Mouse (Mus musculus) c-Kit-positive CD71-positive TER-119-negative erythroid progenitor cells, embryonic 14.5 days (primary cell): ENCODE data around the gene Klk1b9.
"Not testable (repeated sequence)": the region's sequence is repeated elsewhere in the genome, so short reads cannot be mapped to it uniquely, and the experiment has no call there.

Source experiments
- DNase-seq: peaks from one replicate; pipeline ENCODE4 v3.0.0-alpha.2; 2013; ENCODE audit warnings: low read depth

Klk1b9 gene

DNA sequence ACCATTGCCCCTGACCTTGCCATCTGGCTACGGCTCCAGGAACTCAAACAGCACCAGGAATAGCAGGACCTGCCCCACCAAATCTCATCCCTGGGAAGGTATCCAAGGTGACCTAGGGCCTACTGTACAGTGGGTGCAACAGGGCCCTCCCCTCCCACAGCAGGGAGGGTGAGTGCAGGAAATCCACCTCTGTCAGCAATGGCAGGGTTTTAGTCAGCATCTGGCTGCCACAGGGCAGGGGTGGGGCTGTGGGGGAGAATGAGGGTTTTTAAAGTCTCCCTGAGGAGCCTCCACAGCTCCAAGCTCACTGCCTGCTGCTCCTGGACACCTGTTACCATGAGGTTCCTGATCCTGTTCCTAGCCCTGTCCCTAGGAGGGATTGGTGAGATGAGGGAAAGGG is at the start of gene Klk1b9:
TSS of gene Klk1b9 (plus strand) at position 301 of the 400 bp plus-strand sequence.
- DNase-seq = not testable (repeated sequence)

DNA sequence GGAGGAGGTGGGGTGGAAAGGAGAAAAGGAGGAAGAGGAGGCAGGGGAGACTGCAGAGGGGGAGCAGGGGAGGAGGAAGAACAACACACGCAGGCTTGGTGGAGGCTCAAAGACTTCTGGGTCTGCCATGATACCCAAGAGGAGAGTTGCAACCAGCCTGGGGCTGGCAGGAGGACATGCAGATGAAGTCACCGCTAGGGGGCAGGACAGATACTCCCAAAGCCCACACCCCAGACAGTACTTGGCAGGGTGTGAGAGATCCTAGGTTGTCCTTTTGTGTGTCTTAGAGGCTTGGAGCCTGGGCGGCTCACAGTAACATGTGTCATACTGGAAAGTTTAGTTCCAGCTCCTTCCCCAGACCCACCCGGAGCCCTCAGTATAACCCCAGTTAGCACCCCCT is 47.3 kb upstream of the Klk1b9 start:
- DNase-seq = no peak

GRCm38 (mm10) chr7:43932337-43932736 is 43.5 kb upstream of the Klk1b9 start:
- DNase-seq = no peak

DNA sequence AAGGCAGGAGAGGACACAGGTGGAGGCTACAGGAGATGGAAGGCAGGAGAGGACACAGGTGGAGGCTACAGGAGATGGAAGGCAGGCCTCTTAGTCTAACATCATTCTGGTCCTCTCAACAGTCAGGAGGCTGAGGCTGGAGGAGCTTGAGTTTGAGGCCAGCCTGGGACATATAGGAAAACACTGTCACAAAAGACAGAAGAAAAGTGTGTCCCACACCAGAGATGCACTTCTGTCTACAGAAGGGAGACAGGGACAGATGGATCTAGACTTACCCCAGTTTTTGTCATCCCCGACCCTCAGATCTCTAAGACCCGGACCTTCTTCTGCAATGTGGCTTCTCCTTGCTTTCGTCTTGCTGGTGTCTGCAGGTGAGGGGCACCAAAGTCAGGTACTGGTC is 42.4 kb upstream of the Klk1b9 start, which contains the start of gene Klk15:
TSS of gene Klk15 (plus strand) at position 301 of the 400 bp plus-strand sequence.
- DNase-seq = no peak

DNA sequence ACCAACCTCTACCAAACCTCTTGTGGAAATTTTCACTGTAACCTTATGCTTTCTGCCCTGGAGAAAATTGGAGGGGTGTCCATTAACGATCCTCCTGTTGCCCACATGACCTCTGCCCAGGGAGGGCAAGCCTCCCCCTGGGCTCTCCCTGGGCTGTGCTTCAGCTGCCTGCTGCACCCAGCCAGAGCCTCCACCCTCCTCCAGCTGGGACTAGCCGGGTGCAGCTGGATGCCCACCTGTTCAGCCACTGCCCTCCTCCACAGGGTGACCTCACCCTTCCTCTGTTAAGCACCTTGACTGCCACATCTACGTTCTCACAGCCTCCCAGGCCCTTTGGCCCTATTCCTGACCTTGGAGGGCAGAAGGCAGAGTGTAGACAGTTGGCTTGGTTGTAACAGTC is 41.1 kb upstream of the Klk1b9 start:
- DNase-seq = no peak

DNA sequence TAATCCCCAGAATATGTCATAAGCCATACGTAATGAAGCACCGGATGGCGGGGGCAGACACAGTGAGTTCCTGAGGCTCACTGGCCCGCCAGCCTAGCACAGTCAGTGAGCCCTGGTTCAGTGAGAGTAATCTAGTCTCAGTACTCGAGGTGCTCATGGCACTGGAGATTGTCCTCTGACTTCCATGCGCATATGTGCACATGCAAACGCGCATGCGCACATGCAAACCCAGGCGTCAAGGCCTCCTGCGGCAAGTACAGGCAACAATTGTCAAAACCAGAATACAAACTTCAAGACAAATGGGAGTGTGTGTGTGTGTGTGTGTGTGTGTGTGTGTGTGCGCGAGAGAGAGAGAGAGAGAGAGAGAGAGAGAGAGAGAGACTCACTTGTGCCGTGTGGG is 39.3 kb upstream of the Klk1b9 start:
- DNase-seq = no peak

DNA sequence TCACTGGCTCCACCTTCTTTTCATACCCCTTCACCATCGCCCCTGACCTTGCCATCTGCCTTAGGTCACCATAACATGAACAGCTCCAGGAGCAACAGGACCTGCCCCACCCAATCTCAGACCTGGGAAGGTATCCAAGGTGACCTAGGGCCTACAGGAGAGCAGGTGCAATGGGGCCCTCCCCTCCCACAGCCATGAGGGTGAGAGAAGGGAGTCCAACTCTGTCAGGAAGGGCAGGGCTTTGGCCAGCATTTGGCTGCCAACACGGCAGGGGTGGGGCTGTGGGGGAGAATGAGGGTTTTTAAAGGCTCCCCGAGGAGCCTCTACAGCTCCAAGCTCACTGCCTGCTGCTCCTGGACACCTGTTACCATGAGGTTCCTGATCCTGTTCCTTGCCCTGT is 33.6 kb upstream of the Klk1b9 start:
- not testable (repeated sequence) for DNase-seq

DNA sequence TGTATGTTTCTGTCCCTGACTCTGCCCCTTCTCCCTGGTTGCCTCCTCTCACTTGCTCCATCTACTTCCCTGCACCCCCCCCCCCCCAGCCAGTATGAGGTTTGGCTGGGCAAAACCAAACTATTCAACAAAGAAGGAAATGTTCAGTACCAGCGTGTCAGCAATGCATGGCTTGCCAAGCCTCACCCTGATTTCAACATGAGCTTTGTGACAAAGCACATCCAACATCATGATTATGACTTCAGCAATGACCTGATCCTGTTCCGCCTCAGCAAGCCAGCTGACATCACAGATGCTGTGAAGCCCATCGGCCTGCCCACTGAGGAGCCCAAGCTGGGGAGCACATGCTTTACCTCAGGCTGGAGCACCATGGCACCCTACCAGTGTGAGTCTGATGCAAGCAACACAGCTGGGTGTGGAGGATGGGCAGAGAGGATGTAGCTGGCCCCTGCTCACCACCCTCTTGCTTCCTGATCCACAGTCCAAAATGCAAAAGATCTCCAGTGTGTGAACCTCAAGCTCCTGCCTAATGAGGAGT is 31.1 kb upstream of the Klk1b9 start:
- DNase-seq = no peak

DNA sequence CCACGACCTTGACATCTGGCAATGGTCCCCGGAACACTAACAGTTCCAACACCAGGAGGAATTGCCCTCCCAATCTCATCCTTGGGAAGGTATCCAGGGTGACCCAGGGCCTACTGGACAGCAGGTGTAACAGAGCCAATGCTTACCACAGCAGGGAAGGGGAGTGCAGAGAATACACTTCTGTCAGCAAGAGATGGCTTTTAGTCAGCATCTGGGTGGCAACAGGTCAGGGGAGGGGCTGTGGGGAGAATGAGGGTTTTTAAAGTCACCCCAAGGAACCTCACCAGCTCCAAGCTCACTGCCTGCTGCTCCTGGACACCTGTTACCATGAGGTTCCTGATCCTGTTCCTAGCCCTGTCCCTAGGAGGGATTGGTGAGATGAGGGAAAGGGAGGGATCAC is 25.5 kb upstream of the Klk1b9 start, which contains the start of gene Klk1b8:
TSS of gene Klk1b8 (plus strand) at position 301 of the 400 bp plus-strand sequence.
- DNase-seq = no peak

GRCm38 (mm10) chr7:43952703-43953102 is 23.2 kb upstream of the Klk1b9 start:
- DNase-seq = no peak

DNA sequence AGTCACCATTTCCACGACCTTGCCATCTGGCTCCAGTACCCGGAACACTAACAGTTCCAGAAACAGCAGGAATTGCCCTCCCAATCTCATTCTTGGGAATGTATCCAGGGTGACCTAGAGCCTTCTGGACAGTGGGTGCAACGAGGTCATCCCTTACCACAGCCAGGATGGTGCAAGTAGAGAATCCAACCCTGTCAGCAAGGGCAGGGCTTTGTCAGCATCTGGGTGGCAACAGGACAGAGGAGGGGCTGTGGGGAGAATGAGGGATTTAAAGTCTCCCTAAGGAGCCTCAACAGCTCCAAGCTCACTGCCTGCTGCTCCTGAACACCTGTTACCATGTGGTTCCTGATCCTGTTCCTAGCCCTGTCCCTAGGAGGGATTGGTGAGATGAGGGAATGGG is 9.4 kb upstream of the Klk1b9 start, which contains the start of gene Klk1b1:
TSS of gene Klk1b1 (plus strand) at position 301 of the 400 bp plus-strand sequence.
- no peak for DNase-seq

DNA sequence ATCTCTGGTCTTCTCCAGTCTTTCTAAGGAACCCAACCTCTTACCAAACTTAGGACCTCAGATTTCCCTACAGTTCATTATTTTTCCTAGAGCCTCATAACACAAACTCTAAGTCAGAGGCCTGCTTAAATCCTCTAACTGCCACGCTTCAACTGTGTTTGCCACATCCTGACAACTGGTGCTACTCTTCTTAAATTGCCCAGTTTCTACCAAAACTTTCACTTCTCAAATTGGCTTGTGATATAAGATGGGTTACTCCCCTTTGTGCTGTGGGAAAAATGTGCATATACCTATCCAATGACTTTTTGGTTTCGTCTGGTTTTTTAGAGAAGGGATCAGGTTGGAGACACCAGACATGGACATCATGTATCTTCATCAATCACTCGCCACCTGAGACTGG is 8.8 kb upstream of the Klk1b9 start:
- no peak for DNase-seq

DNA sequence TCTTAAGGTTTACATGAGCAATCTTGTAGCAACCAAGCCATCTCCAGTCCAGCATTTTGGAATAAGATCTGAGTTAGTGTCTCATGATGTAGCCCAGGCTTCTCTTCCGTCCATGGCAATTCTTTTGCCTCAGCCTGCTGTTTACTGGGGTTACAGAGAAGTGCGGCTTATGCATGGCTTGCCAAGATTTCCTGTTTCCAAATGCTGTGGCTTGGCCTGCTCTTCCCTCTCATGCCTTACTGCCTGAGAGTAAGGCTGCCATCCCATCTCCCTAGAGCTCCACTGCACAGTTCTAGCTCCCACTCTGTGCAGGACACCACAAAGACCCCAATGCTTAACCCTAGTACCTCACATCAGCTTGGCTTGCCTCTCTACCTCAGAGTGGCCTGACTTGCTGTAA is 8.2 kb upstream of the Klk1b9 start:
- DNase-seq = no peak

- DNase-seq = no peak
Observed at GRCm38 (mm10) chr7:43985657-43986056, 9.8 kb downstream of the Klk1b9 start.

- not testable (repeated sequence) for DNase-seq
Observed at GRCm38 (mm10) chr7:43994821-43995220, 19.0 kb downstream of the Klk1b9 start.

GRCm38 (mm10) chr7:43995577-43995976 is 19.7 kb downstream of the Klk1b9 start, which contains the start of gene Klk1b11:
Gene Klk1b11 (plus strand): TSS chr7:43995877.
- DNase-seq = not testable (repeated sequence)

- no peak for DNase-seq
Observed at GRCm38 (mm10) chr7:44004847-44005246, 29.0 kb downstream of the Klk1b9 start.

- DNase-seq = not testable (repeated sequence)
Observed at GRCm38 (mm10) chr7:44011868-44012267, 36.0 kb downstream of the Klk1b9 start, which contains the start of gene Klk1b26. Gene Klk1b26 (plus strand): TSS chr7:44012168.

- not testable (repeated sequence) for DNase-seq
Observed at GRCm38 (mm10) chr7:44014666-44015065, 38.8 kb downstream of the Klk1b9 start.

DNA sequence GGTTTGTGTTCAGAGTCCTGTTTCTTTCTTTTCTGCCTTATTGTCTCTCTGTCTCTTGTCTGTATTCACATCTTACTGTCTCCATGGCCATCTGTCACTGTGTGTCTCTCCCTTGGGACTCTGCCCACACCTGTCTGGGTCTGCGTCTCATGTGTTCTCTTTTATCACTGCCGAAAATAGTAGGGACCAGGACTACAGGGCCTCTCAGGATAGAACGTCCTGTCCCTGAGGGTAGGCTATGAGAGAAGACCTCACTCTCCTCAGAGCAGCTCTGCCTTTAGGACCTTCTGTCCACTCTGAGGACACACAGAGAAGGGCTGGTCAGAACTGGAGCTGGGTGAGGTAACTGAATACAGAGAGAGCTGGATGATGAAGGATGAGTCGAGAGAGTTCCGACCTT is 39.2 kb downstream of the Klk1b9 start:
- no peak for DNase-seq
